Mouse (Mus musculus) splenic B cell, adult 2 months (primary cell): Measurements from ENCODE around the gene Gm3336.
A peak's percentile ranks its signal among the peaks of the same experiment; 100 is the strongest.

Experiments
- DNase-seq: peaks from one replicate; pipeline ENCODE4 v3.0.0-alpha.2; 2011; ENCODE audit warnings: low read depth, low spot score
- H3K27me3 ChIP-seq: 2 replicates; pipeline ENCODE4 v1.6.1; 2012; ENCODE audit warnings: mild to moderate bottlenecking, low read length, moderate library complexity, mixed read lengths; ENCODE audit not compliant: control insufficient read depth, poor library complexity, insufficient read depth, severe bottlenecking
- H3K36me3 ChIP-seq: 2 replicates; pipeline ENCODE4 v1.6.1; 2012; ENCODE audit warnings: mild to moderate bottlenecking, low read length, moderate library complexity, mixed read lengths; ENCODE audit not compliant: control insufficient read depth, poor library complexity, insufficient read depth, severe bottlenecking

Gene Gm3336

GRCm38 (mm10) chr8:70699834-70700554 is 18.3 kb upstream of the Gm3336 start:
- no peaks in the 10 kb centered on the region for H3K27me3 ChIP-seq
- H3K36me3 ChIP-seq: peaks cover 11% of the 10 kb centered on the region
- peak; percentile 81 for DNase-seq

- H3K36me3 ChIP-seq: peaks cover 11% of the 10 kb centered on the region
- no peaks in the 10 kb centered on the region for H3K27me3 ChIP-seq
- peak; percentile 94 for DNase-seq
Observed at GRCm38 (mm10) chr8:70700555-70700922, 17.8 kb upstream of the Gm3336 start.

- peak; percentile 78 for DNase-seq
- no peaks in the 10 kb centered on the region for H3K27me3 ChIP-seq
- H3K36me3 ChIP-seq: peaks cover 11% of the 10 kb centered on the region
Observed at GRCm38 (mm10) chr8:70701048-70701981, 17.0 kb upstream of the Gm3336 start.

DNA sequence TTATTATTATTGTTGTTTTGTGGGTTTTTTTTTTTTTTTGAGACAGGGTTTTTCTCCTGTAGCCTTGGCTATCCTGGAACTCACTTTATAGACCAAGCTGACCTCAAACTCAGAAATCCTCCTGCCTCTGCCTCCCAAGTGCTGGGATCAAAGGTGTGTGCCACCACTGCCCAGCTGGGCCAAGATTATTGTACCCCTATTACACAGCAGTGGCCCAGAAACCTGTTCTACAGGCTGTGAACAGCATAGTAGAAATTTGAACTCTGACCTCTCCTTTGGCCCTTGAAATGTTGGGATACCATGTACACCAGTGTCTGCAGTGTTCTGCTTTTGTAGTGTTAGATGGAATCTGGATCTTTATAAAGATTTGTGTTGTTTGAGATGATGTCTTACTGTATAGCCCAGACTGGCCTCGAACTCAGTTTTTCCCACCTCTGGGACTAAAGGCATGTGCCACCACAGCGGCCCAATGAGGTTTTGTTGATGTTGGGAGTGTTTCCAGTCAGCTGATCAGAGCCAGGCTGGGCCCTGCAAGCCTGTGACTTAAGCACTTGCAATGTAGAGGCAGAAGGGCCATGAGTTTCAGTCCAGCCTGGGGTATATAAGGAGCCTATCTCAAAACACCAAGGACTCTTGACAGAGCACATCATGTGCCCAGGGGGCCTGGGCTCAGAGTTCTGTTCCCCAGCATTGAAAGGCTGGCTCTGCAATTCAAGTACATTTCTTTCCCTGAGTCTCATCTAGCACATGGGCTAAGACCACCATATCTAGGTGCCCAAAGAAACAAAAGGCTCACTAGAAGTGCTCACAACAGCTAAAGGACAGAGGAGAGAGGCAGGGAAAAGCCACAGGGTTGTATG is 16.1 kb upstream of the Gm3336 start:
- peak; percentile 75 for DNase-seq
- Histone ChIP-seq H3K27me3 (no peaks in the 10 kb centered on the region), H3K36me3 (peaks cover 11% of the 10 kb centered on the region)

DNA sequence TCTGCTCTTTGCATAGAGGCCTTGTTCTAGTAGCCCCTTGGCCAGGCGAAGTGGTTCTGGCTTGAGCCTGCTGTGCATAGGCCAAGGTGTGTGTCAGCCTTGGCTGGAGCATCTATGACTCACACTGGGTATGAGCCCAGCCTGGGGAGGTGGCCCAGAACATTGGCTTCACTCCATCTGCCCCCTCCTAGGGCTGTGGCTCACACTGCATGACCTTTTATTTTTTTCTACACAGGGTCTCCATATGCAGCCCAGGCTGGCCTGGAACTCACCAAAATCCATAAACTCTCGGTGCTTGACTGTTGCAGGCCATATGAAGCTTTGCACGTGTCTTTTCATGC is 15.5 kb upstream of the Gm3336 start:
- no peak for DNase-seq
- H3K27me3 ChIP-seq: no peaks in the 10 kb centered on the region

GRCm38 (mm10) chr8:70703287-70703686 is 15.1 kb upstream of the Gm3336 start, which contains the start of gene Iqcn:
Iqcn (plus strand) TSS chr8:70703457.
- no peaks in the 10 kb centered on the region for H3K27me3 ChIP-seq
- DNase-seq: no peak
- H3K36me3 ChIP-seq: peaks cover 11% of the 10 kb centered on the region

More for the DNA sequence above, 15.5 kb upstream of the Gm3336 start:
- H3K36me3 ChIP-seq: peaks cover 11% of the 10 kb centered on the region

DNA sequence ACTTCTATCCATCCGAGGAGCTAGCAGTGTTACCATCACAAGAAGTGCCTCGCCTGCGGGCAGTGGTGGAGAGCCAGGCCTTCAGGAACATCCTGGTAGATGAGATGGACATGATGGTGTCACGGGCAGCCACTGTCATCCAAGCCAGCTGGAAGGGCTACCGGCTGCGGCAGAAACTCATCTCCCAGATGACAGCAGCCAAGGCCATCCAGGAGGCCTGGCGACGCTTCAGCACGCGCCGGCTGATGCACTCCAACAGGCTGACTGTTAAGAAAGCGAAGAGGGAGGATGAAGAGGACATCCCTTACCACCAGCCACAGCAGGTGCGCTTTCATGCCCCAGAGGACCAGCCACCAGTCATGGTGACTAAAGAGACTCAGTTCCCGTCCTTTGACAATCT is 10.1 kb upstream of the Gm3336 start:
- no peaks in the 10 kb centered on the region for H3K36me3 ChIP-seq
- DNase-seq: peak; percentile 42
- H3K27me3 ChIP-seq: no peaks in the 10 kb centered on the region

- peak; percentile 38 for DNase-seq
- no peaks in the 10 kb centered on the region for H3K27me3 ChIP-seq
- no peaks in the 10 kb centered on the region for H3K36me3 ChIP-seq
Observed at GRCm38 (mm10) chr8:70709794-70710193, 8.5 kb upstream of the Gm3336 start.

GRCm38 (mm10) chr8:70710296-70710695 is 8.0 kb upstream of the Gm3336 start:
- Histone ChIP-seq H3K36me3 (no peaks in the 10 kb centered on the region), H3K27me3 (no peaks in the 10 kb centered on the region)
- DNase-seq: no peak

GRCm38 (mm10) chr8:70711041-70711440 is 7.3 kb upstream of the Gm3336 start:
- Histone ChIP-seq H3K36me3 (no peaks in the 10 kb centered on the region), H3K27me3 (no peaks in the 10 kb centered on the region)
- DNase-seq: peak; percentile 32

DNA sequence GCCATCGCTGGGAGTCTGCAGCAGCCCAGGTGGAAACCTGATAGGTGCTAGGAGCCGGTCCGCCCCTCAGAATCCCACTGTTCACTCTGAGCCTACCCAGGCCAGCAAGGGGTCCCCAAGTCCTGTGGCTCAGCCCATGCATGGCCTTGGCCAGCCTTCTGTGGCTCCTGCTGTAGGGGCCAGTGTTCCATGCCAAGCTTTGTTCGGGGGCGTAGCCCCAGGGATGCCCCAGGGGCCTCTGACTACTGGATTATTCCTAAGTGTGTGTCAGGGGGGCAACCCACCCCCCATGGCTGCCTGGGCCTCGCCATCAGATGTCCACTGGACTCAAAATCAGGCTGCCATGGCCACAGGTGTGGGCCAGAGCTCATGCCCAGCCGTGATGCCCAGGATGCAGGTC is 4.4 kb upstream of the Gm3336 start:
- no peak for DNase-seq
- no peaks in the 10 kb centered on the region for H3K36me3 ChIP-seq
- no peaks in the 10 kb centered on the region for H3K27me3 ChIP-seq

GRCm38 (mm10) chr8:70715086-70715485 is 3.3 kb upstream of the Gm3336 start:
- Histone ChIP-seq H3K27me3 (no peaks in the 10 kb centered on the region), H3K36me3 (no peaks in the 10 kb centered on the region)
- peak; percentile 35 for DNase-seq

DNA sequence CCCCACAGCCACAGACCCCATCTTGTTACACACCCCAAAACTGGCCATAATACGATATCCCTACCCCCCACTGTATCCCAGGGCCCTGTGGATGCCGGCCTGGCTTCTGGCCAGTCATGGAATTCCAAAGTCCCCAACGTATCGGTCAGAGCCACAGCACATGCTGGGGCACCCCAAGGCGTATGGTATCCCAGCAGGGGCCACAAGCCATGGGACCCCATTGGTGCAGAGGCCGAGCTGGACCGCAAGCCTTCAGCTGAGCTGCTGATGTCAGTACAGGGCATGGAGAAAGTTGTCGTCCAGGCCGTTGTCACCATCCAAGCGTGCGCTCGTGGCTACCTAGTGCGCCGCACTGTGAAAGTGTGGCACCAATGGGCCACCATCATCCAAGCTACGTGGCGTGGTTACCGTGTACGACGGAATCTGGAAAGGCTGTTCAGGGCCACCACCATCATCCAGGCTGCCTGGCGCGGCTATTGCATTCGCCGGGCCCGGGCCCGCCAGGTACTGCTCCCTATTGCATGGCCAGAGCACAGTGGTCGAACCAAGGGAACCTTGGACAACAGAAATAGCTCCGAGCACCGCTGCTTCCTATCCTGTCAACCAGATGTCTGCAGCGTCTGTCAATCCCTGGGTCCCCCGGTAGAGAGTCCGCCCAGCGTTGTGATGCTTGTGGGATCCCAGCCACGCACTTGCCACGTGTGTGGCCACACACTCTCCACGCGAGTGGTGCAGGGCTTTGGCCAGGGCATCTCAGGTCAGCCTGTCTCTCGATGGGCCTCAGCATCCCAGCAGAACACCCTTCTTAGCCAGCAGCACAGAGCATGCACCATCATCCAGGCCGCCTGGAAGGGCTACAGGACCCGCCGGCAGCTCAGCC is 1.6 kb upstream of the Gm3336 start:
- no peaks in the 10 kb centered on the region for H3K27me3 ChIP-seq
- peak; percentile 32 for DNase-seq

GRCm38 (mm10) chr8:70719796-70720270 is 1.5 kb downstream of the Gm3336 start:
- peak; percentile 48 for DNase-seq
- no peaks in the 10 kb centered on the region for H3K36me3 ChIP-seq
- no peaks in the 10 kb centered on the region for H3K27me3 ChIP-seq

More for the DNA sequence above, 1.6 kb upstream of the Gm3336 start:
- H3K36me3 ChIP-seq: no peaks in the 10 kb centered on the region
